Mouse (Mus musculus) liver, embryonic 16.5 days (tissue): ENCODE results near the gene 4833420G17Rik. TPM values are rescaled to one million over a fixed set of nuclear protein-coding genes. Genes with fewer than 3 reads are reported as not detected.
"Not testable (repeated sequence)": the region's sequence is repeated elsewhere in the genome, so short reads cannot be mapped to it uniquely, and the experiment has no call there.

Experiments
- ATAC-seq: fragments of 200-750 bp; cut with Nextera tagmentation; 2 replicates; pipeline ENCODE4 v1.8.0; 2017; ENCODE audit warnings: low read depth, mild to moderate bottlenecking, moderate number of reproducible peaks, moderate library complexity
- H3K27ac ChIP-seq: fragments of 300-500 bp; sonication (generic); 2 replicates; pipeline ENCODE4 v1.5.1; 2014; ENCODE audit warnings: mild to moderate bottlenecking, low read length
- H3K27me3 ChIP-seq: fragments of 300-500 bp; sonication (generic); 2 replicates; pipeline ENCODE4 v1.6.1; 2014; ENCODE audit warnings: low read depth, low read length, mixed read lengths; ENCODE audit not compliant: control insufficient read depth, insufficient read depth
- H3K36me3 ChIP-seq: fragments of 300-500 bp; sonication (generic); 2 replicates; pipeline ENCODE4 v1.6.1; 2014; ENCODE audit warnings: mild to moderate bottlenecking; ENCODE audit not compliant: control insufficient read depth, insufficient read depth
- H3K4me1 ChIP-seq: fragments of 300-500 bp; sonication (generic); 2 replicates; pipeline ENCODE4 v1.6.1; 2014; ENCODE audit warnings: low read depth, low read length, mixed read lengths; ENCODE audit not compliant: control insufficient read depth
- H3K4me2 ChIP-seq: fragments of 300-500 bp; sonication (generic); 2 replicates; pipeline ENCODE4 v1.6.1; 2014; ENCODE audit warnings: low read depth, low read length, mixed read lengths
- H3K4me3 ChIP-seq: fragments of 300-500 bp; sonication (generic); 2 replicates; pipeline ENCODE4 v1.5.1; 2014; ENCODE audit warnings: low read depth, mild to moderate bottlenecking, low read length
- H3K9ac ChIP-seq: fragments of 300-500 bp; sonication (generic); 2 replicates; pipeline ENCODE4 v1.6.1; 2014; ENCODE audit warnings: low read depth, low read length
- H3K9me3 ChIP-seq: fragments of 300-500 bp; sonication (generic); replicated peaks from 2 replicates; pipeline ENCODE4 v1.6.1; 2016; ENCODE audit warnings: low read length; ENCODE audit not compliant: control insufficient read depth
- WGBS: fragments of 180-500 bp; shearing (Covaris S2); extraction: QIAGEN DNeasy Blood & Tissue Kit; methylation state at CpG from one replicate; pipeline ENCODE4 v1.1.7; 2014; ENCODE audit not compliant: insufficient replicate concordance; 5-methylcytosine and 5-hydroxymethylcytosine counted together
- polyA plus RNA-seq: library from polyadenylated mRNA; unstranded; fragments of >200 nt; fragmentation: Nextera tagmentation; extraction: Ambion mirVana; gene quantifications from 2 replicates; pipeline ENCODE4 v1.2.1, GENCODE M21; 2015

4833420G17Rik gene
- polyA plus RNA-seq, 1 experiment from 2014 or later, result 19.8 TPM

- no peak for ATAC-seq
- H3K4me2 ChIP-seq, result no peak overlapping the region
- 76% methylated on average over 7 of the region's 7 CpGs for WGBS
- H3K4me1 ChIP-seq, result no peaks in the 10 kb centered on the region
- peaks cover 14% of the 10 kb centered on the region for H3K36me3 ChIP-seq
- H3K27ac ChIP-seq, result no peak overlapping the region
- no peak overlapping the region for H3K4me3 ChIP-seq
- no peaks in the 10 kb centered on the region for H3K27me3 ChIP-seq
- no peak overlapping the region for H3K9ac ChIP-seq
- H3K9me3 ChIP-seq, result no peaks in the 10 kb centered on the region
Observed at GRCm38 (mm10) chr13:119456342-119456741, 6.2 kb upstream of the 4833420G17Rik start.

- Histone ChIP-seq H3K4me3 (peak overlapping the region; percentile 75), H3K4me1 (peaks cover 9% of the 10 kb centered on the region), H3K36me3 (no peaks in the 10 kb centered on the region; the same call in 1 of the 2 replicates), H3K27me3 (no peaks in the 10 kb centered on the region), H3K4me2 (peak overlapping the region; percentile 62), H3K9ac (peak overlapping the region; percentile 70), H3K9me3 (no peaks in the 10 kb centered on the region), H3K27ac (peak overlapping the region; percentile 84)
- WGBS, result 9% methylated on average over 10 of the region's 10 CpGs
- ATAC-seq, result peak; percentile 57
Observed at GRCm38 (mm10) chr13:119461900-119462595, 520 bp upstream of the 4833420G17Rik start.

GRCm38 (mm10) chr13:119476631-119477030, 14.1 kb downstream of the 4833420G17Rik start:
- Histone ChIP-seq H3K27ac (no peak overlapping the region), H3K4me1 (no peaks in the 10 kb centered on the region), H3K9me3 (no peaks in the 10 kb centered on the region), H3K27me3 (no peaks in the 10 kb centered on the region), H3K4me3 (no peak overlapping the region), H3K9ac (no peak overlapping the region), H3K4me2 (no peak overlapping the region), H3K36me3 (peaks cover 22% of the 10 kb centered on the region)
- no peak for ATAC-seq
- 62% methylated on average over 9 of the region's 9 CpGs for WGBS

- ATAC-seq, result no peak
- Histone ChIP-seq H3K9me3 (no peaks in the 10 kb centered on the region), H3K36me3 (peaks cover 22% of the 10 kb centered on the region), H3K27me3 (no peaks in the 10 kb centered on the region), H3K4me3 (no peak overlapping the region), H3K27ac (no peak overlapping the region), H3K4me1 (no peaks in the 10 kb centered on the region), H3K9ac (no peak overlapping the region), H3K4me2 (no peak overlapping the region)
- 75% methylated on average over 2 of the region's 2 CpGs for WGBS
Observed at GRCm38 (mm10) chr13:119477789-119478188, 15.2 kb downstream of the 4833420G17Rik start.

- Histone ChIP-seq H3K36me3 (peaks cover 7% of the 10 kb centered on the region), H3K27me3 (no peaks in the 10 kb centered on the region), H3K27ac (no peak overlapping the region), H3K4me1 (no peaks in the 10 kb centered on the region), H3K4me3 (no peak overlapping the region), H3K9me3 (peaks cover 8% of the 10 kb centered on the region), H3K4me2 (peak overlapping the region; percentile 47), H3K9ac (no peak overlapping the region)
- WGBS, result 55% methylated on average over 7 of the region's 7 CpGs
- ATAC-seq, result no peak
Observed at GRCm38 (mm10) chr13:119487354-119487753, 24.8 kb downstream of the 4833420G17Rik start.

- Histone ChIP-seq H3K4me3 (no peak within 1 kb of the TSS; the same call in 1 of the 2 replicates), H3K9me3 (peaks cover 8% of the 10 kb centered on the region), H3K4me1 (no peaks in the 10 kb centered on the region), H3K4me2 (peak within 1 kb of the TSS; percentile 47), H3K27ac (no peak within 1 kb of the TSS), H3K27me3 (no peaks in the 10 kb centered on the region), H3K9ac (peak within 1 kb of the TSS; percentile 50), H3K36me3 (peaks cover 7% of the 10 kb centered on the region)
- ATAC-seq, result no peak; the same call in 1 of the 2 replicates
- 74% methylated on average over 87 of the region's 87 CpGs for WGBS
Observed at GRCm38 (mm10) chr13:119487880-119488580, 25.5 kb downstream of the 4833420G17Rik start, which contains the start of the genes Tmem267 and 3110070M22Rik. TSS of gene Tmem267 (plus strand) at chr13:119488039. TSS of gene 3110070M22Rik (minus strand) at chr13:119488383.

- H3K9me3 ChIP-seq, result peaks cover 11% of the 10 kb centered on the region
- WGBS, result 73% methylated on average over 10 of the region's 10 CpGs
- H3K9ac ChIP-seq, result not testable (repeated sequence)
Observed at GRCm38 (mm10) chr13:119492083-119492482, 29.5 kb downstream of the 4833420G17Rik start.

GRCm38 (mm10) chr13:119494938-119495337, 32.4 kb downstream of the 4833420G17Rik start:
- H3K9me3 ChIP-seq, result peaks cover 11% of the 10 kb centered on the region
- not testable (repeated sequence) for H3K36me3 ChIP-seq, H3K4me2 ChIP-seq, H3K4me3 ChIP-seq, H3K4me1 ChIP-seq, H3K27me3 ChIP-seq, H3K27ac ChIP-seq, H3K9ac ChIP-seq
- peak; percentile 25; the same call in 1 of the 2 replicates for ATAC-seq
- 83% methylated on average over 9 of the region's 22 CpGs for WGBS

More at GRCm38 (mm10) chr13:119492083-119492482, 29.5 kb downstream of the 4833420G17Rik start:
- ATAC-seq, H3K27ac ChIP-seq, H3K4me1 ChIP-seq, H3K36me3 ChIP-seq, H3K4me3 ChIP-seq, H3K27me3 ChIP-seq, H3K4me2 ChIP-seq: not testable (repeated sequence)
